In the genomic region with DNA sequence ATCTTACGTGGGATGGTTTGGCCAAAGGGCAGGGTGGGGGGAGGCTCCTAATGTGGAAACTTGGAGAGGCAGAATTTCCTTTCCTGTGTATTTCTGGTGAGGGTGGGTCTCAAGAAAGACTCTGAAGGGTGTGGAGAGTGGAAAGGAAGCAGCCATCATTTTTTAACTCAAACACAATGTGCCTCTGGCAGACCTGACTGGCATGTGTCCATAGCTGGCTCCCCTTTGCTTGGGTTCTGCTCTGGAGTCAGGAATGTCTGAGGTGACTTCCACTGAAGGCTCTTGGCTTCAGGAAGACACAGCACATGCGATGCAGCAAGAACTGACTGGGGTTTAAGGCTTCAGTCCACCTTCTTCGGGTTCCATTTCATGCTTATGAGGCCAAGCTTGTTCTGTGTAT, we compare ENCODE assay signal across 16 mouse cellular contexts. TPM values are rescaled to one million over a fixed set of nuclear protein-coding genes. Genes with fewer than 3 reads are reported as not detected.
A peak's percentile ranks its signal among the peaks of the same experiment; 100 is the strongest.
DNase-seq lines count a peak whose midpoint lies in the region; ATAC-seq and TF ChIP-seq lines count a peak whose summit lies in the region.
"Had no signal": no experiment of that assay in that cellular context is flagged by ENCODE, and none has a peak within 500 bp of the region (broad histone marks: within the 10 kb centered on the region; RNA-seq: fewer than 3 reads in every experiment).

No protein-coding gene starts in this region.

- H3K4me1 ChIP-seq in brown adipose tissue, adult 24 weeks (ENCODE audit: control insufficient read depth, insufficient read depth, insufficient read length, low read length), result peaks cover 11% of the 10 kb centered on the region; the same call in 1 of the 2 replicates
- H3K4me1 ChIP-seq in lung, adult 2 months (ENCODE audit: control insufficient read depth, insufficient read depth, low read length), result peaks cover 21% of the 10 kb centered on the region
- H3K4me1 ChIP-seq in midbrain, postnatal 0 days (ENCODE audit: insufficient read depth, low read length), result no peaks in the 10 kb centered on the region
- H3K4me1 ChIP-seq: embryonic facial prominence, embryonic 13.5 days; forebrain, embryonic 13.5 days had no signal

- TF ChIP-seq POLR2A in lung, adult 2 months (IDR thresholded peaks at IDR 0.05; ENCODE audit: borderline replicate concordance, extremely low read depth, low read depth, low read length), result peak; percentile 41; the same call in 1 of the 2 replicates

- no peak overlapping the region for H3K9ac ChIP-seq in midbrain, postnatal 0 days (replicated peaks; ENCODE audit: low read length, poor library complexity, severe bottlenecking)
- H3K9ac ChIP-seq: embryonic facial prominence, embryonic 13.5 days; forebrain, embryonic 13.5 days had no signal

- no peak for TF ChIP-seq CTCF in lung, adult 2 months (IDR thresholded peaks at IDR 0.05; ENCODE audit: insufficient read depth, low read length)
- no peak for TF ChIP-seq CTCF in midbrain, postnatal 0 days (IDR thresholded peaks at IDR 0.05)

- H3K4me3 ChIP-seq in brown adipose tissue, adult 24 weeks (ENCODE audit: insufficient read depth, low read depth, low read length), result no peak overlapping the region
- no peak overlapping the region for H3K4me3 ChIP-seq in lung, adult 2 months (replicated peaks; ENCODE audit: extremely low read depth, low read depth, low read length)
- no peak overlapping the region for H3K4me3 ChIP-seq in midbrain, postnatal 0 days (ENCODE audit: low read depth, low read length)
- H3K4me3 ChIP-seq: embryonic facial prominence, embryonic 13.5 days; forebrain, embryonic 13.5 days had no signal

- H3K27me3 ChIP-seq in midbrain, postnatal 0 days (ENCODE audit: insufficient read depth, low read length), result no peaks in the 10 kb centered on the region
- H3K27me3 ChIP-seq: embryonic facial prominence, embryonic 13.5 days; forebrain, embryonic 13.5 days had no signal

- WGBS in lung, adult 2 months, result 49% methylated on average over 3 of the region's 3 CpGs
- WGBS in midbrain, postnatal 0 days, result 80% methylated on average over 3 of the region's 3 CpGs

- intact Hi-C loops in gastrocnemius, postnatal 14 days (cut with DNase I; ENCODE audit: low total_unique reads), result no loop called here
- intact Hi-C loops in heart, postnatal 10 days (cut with DNase I), result no loop called here

- no peaks in the 10 kb centered on the region for H3K36me3 ChIP-seq in midbrain, postnatal 0 days (ENCODE audit: insufficient read depth, low read length)
- H3K36me3 ChIP-seq: embryonic facial prominence, embryonic 13.5 days had no signal

- peak overlapping the region; percentile 87 for H3K27ac ChIP-seq in brown adipose tissue, adult 24 weeks (replicated peaks; ENCODE audit: low read depth, low read length)
- no peak overlapping the region for H3K27ac ChIP-seq in midbrain, postnatal 0 days (ENCODE audit: low read depth, low read length)
- H3K27ac ChIP-seq: embryonic facial prominence, embryonic 13.5 days; forebrain, embryonic 13.5 days had no signal

- no peak for ATAC-seq in midbrain, postnatal 0 days (ENCODE audit: low FRiP score)
- ATAC-seq: forebrain, embryonic 13.5 days had no signal

- no peak overlapping the region for H3K4me2 ChIP-seq in midbrain, postnatal 0 days (ENCODE audit: low read depth, low read length, poor library complexity, severe bottlenecking)
- H3K4me2 ChIP-seq: embryonic facial prominence, embryonic 13.5 days; forebrain, embryonic 13.5 days had no signal

- no peaks in the 10 kb centered on the region for H3K9me3 ChIP-seq in midbrain, postnatal 0 days (ENCODE audit: low read length)
- H3K9me3 ChIP-seq: embryonic facial prominence, embryonic 13.5 days; forebrain, embryonic 13.5 days had no signal

- DNase-seq in gastrocnemius, adult 18-20 months (ENCODE audit: low spot score), result peak; percentile 28
- no peak for DNase-seq in gastrocnemius, postnatal 14 days
- peak; percentile 51 to 54 for DNase-seq in heart, postnatal 10 days
- peak; percentile 39 for DNase-seq in lung, adult 2 months
- DNase-seq in midbrain, postnatal 0 days (ENCODE audit: low spot score), result no peak
- no peak for DNase-seq in left cerebral cortex, adult 11 months (ENCODE audit: low spot score)
- no peak for DNase-seq in cerebellum, postnatal 14 days
- DNase-seq: adrenal gland, adult 2 months; cerebellum, postnatal 36 days; layer of hippocampus, adult 9-11 months; left cerebral cortex, postnatal 4 days; right cerebral cortex, postnatal 25 days; thymus, postnatal 25 days had no signal

RNA-seq across cellular contexts. Expression of gene Slc43a3, which starts 21.0 kb away (rescaled TPM):
- 10 to 100 TPM; 17.2 to 18.4 TPM for total RNA-seq in gastrocnemius, adult 18-20 months (2021)
- total RNA-seq in gastrocnemius, postnatal 14 days (2021), result 10 to 100 TPM; 22.4 to 43.2 TPM
- polyA plus RNA-seq in brown adipose tissue, adult 24 weeks (2012; ENCODE audit: insufficient read depth, insufficient read length, missing spikeins), result 18.5 and 18.6 TPM in 2 replicates
- total RNA-seq in heart, postnatal 10 days (2021), result 100 to 1,000 TPM in 1 of 2 experiments, 10 to 100 TPM in 1; 53.0 to 109 TPM
- polyA plus RNA-seq in lung, adult 2 months (2012; rRNA removed), result 325 and 376 TPM in 2 replicates
- total RNA-seq in midbrain, postnatal 0 days (2014; rRNA removed), result 1.7 and 2.0 TPM in 2 replicates
- 1.9 and 2.0 TPM in 2 replicates for polyA plus RNA-seq in midbrain, postnatal 0 days (2015; fragmentation: Nextera tagmentation; extraction: Ambion mirVana)

RNA-seq across cellular contexts. Expression of gene Rtn4rl2, which starts 28.8 kb away (rescaled TPM):
- total RNA-seq in gastrocnemius, adult 18-20 months (2021), result under 1 TPM; 0.52 to 0.62 TPM
- total RNA-seq in gastrocnemius, postnatal 14 days (2021), result under 1 TPM; 0.55 to 0.64 TPM
- polyA plus RNA-seq in brown adipose tissue, adult 24 weeks (2012; ENCODE audit: insufficient read depth, insufficient read length, missing spikeins), result 1.5 TPM in 1 of 2 replicates, not detected in the other
- 1 to 10 TPM; 4.0 to 8.0 TPM for total RNA-seq in heart, postnatal 10 days (2021)
- polyA plus RNA-seq in lung, adult 2 months (2012; rRNA removed), result 2.7 and 9.7 TPM in 2 replicates
- 7.7 and 11.4 TPM in 2 replicates for total RNA-seq in midbrain, postnatal 0 days (2014; rRNA removed)
- 6.3 and 6.5 TPM in 2 replicates for polyA plus RNA-seq in midbrain, postnatal 0 days (2015; fragmentation: Nextera tagmentation; extraction: Ambion mirVana)

Comparison
In these comparisons a context has a peak if more than half of its experiments do, and no peak if none do; other contexts are left out.
1. DNase-seq: peak in gastrocnemius, adult 18-20 months (single experiment), heart, postnatal 10 days (2 of 2) and lung, adult 2 months (single experiment); none in gastrocnemius, postnatal 14 days (single experiment), midbrain, postnatal 0 days (single experiment), left cerebral cortex, adult 11 months (single experiment) and cerebellum, postnatal 14 days (0 of 2).